Mouse (Mus musculus) ovary, adult 2 months (tissue): ENCODE results near the gene Msh5. TPM values are rescaled to one million over a fixed set of nuclear protein-coding genes. Genes with fewer than 3 reads are reported as not detected.

ENCODE experiments used
- polyA plus RNA-seq: library from polyadenylated mRNA; depleted of rRNA; stranded (reverse); fragments of >200 nt; gene quantifications from 2 replicates; pipeline ENCODE4 v1.2.3, GENCODE M21; 2012; rRNA removed

The Msh5 gene
- polyA plus RNA-seq, 1 experiment = 3.2 TPM

Other genes with a start within 250 kb of the Msh5 start
- 1.5 and 2.7 TPM in 2 replicates for gene Cyp21a1, start 242.2 kb downstream of the Msh5 start, polyA plus RNA-seq
- 56.5 and 60.0 TPM in 2 replicates for gene Stk19, start 209.8 kb downstream of the Msh5 start, polyA plus RNA-seq
- gene Dxo, start 209.7 kb downstream of the Msh5 start, polyA plus RNA-seq = 45.2 and 55.1 TPM in 2 replicates
- 114 and 120 TPM in 2 replicates for gene Skiv2l, start 196.5 kb downstream of the Msh5 start, polyA plus RNA-seq
- gene Nelfe, start 196.4 kb downstream of the Msh5 start, polyA plus RNA-seq = 24.5 and 28.4 TPM in 2 replicates
- 16.7 and 26.4 TPM in 2 replicates for gene Cfb, start 184.2 kb downstream of the Msh5 start, polyA plus RNA-seq
- gene Zbtb12, start 167.3 kb downstream of the Msh5 start, polyA plus RNA-seq = 31.4 and 37.2 TPM in 2 replicates
- 0.06 TPM in 1 of 2 replicates, not detected in the other for gene Gm20547, start 164.7 kb downstream of the Msh5 start, polyA plus RNA-seq
- gene C2, start 148.5 kb downstream of the Msh5 start, polyA plus RNA-seq = 44.6 and 48.4 TPM in 2 replicates
- 397 and 463 TPM in 2 replicates for gene Ehmt2, start 148.3 kb downstream of the Msh5 start, polyA plus RNA-seq
- gene Slc44a4, start 132.3 kb downstream of the Msh5 start, polyA plus RNA-seq = 10.4 and 10.5 TPM in 2 replicates
- gene Neu1, start 115.5 kb downstream of the Msh5 start, polyA plus RNA-seq = 41.7 and 43.1 TPM in 2 replicates
- gene Hspa1b, start 87.5 kb downstream of the Msh5 start, polyA plus RNA-seq = 132 and 153 TPM in 2 replicates
- 1.1 TPM in 1 of 2 replicates, not detected in the other for gene Gm20481, start 76.8 kb downstream of the Msh5 start, polyA plus RNA-seq
- gene Hspa1a, start 74.6 kb downstream of the Msh5 start, polyA plus RNA-seq = 71.2 and 74.4 TPM in 2 replicates
- 0.28 and 0.47 TPM in 2 replicates for gene Hspa1l, start 74.0 kb downstream of the Msh5 start, polyA plus RNA-seq
- gene Lsm2, start 64.9 kb downstream of the Msh5 start, polyA plus RNA-seq = 107 and 128 TPM in 2 replicates
- 349 and 387 TPM in 2 replicates for gene Vars, start 45.8 kb downstream of the Msh5 start, polyA plus RNA-seq
- gene Vwa7, start 30.2 kb downstream of the Msh5 start, polyA plus RNA-seq = 1.6 and 1.7 TPM in 2 replicates
- gene Sapcd1, start 18.7 kb downstream of the Msh5 start, polyA plus RNA-seq = 2.2 and 3.1 TPM in 2 replicates
- 134 and 150 TPM in 2 replicates for gene Clic1, start 3.2 kb upstream of the Msh5 start, polyA plus RNA-seq
- gene Ddah2, start 12.3 kb upstream of the Msh5 start, polyA plus RNA-seq = 113 and 116 TPM in 2 replicates
- not detected in 2 replicates for gene Ly6g6c, start 18.6 kb upstream of the Msh5 start, polyA plus RNA-seq
- gene Mpig6b, start 19.4 kb upstream of the Msh5 start, polyA plus RNA-seq = 0.25 and 0.36 TPM in 2 replicates
- 13.7 and 17.0 TPM in 2 replicates for gene Ly6g6e, start 30.2 kb upstream of the Msh5 start, polyA plus RNA-seq
- 7.4 and 8.5 TPM in 2 replicates for gene Ly6g6d, start 31.3 kb upstream of the Msh5 start, polyA plus RNA-seq
- not detected in 2 replicates for gene Ly6g6f, start 38.9 kb upstream of the Msh5 start, polyA plus RNA-seq
- 223 and 260 TPM in 2 replicates for gene Abhd16a, start 42.5 kb upstream of the Msh5 start, polyA plus RNA-seq
- gene Ly6g5c, start 61.5 kb upstream of the Msh5 start, polyA plus RNA-seq = not detected in 2 replicates
- 1.5 and 2.3 TPM in 2 replicates for gene Ly6g5b, start 68.7 kb upstream of the Msh5 start, polyA plus RNA-seq
- 17.4 and 20.2 TPM in 2 replicates for gene Gpank1, start 74.7 kb upstream of the Msh5 start, polyA plus RNA-seq
- 246 and 449 TPM in 2 replicates for gene Csnk2b, start 75.3 kb upstream of the Msh5 start, polyA plus RNA-seq
- 7.9 and 13.4 TPM in 2 replicates for gene D17H6S53E, start 79.6 kb upstream of the Msh5 start, polyA plus RNA-seq
- 0.16 and 0.37 TPM in 2 replicates for gene Apom, start 85.3 kb upstream of the Msh5 start, polyA plus RNA-seq
- gene Bag6, start 88.4 kb upstream of the Msh5 start, polyA plus RNA-seq = 379 and 401 TPM in 2 replicates
- gene Prrc2a, start 118.2 kb upstream of the Msh5 start, polyA plus RNA-seq = 592 and 637 TPM in 2 replicates
- 1.4 and 1.9 TPM in 2 replicates for gene Aif1, start 129.3 kb upstream of the Msh5 start, polyA plus RNA-seq
- gene Lst1, start 141.7 kb upstream of the Msh5 start, polyA plus RNA-seq = 15.6 and 19.9 TPM in 2 replicates
- 4.6 and 6.7 TPM in 2 replicates for gene Ltb, start 147.7 kb upstream of the Msh5 start, polyA plus RNA-seq
- 0.62 and 0.77 TPM in 2 replicates for gene Tnf, start 155.3 kb upstream of the Msh5 start, polyA plus RNA-seq
- gene Lta, start 158.6 kb upstream of the Msh5 start, polyA plus RNA-seq = 0.16 and 0.36 TPM in 2 replicates
- gene Gm16181, start 174.1 kb upstream of the Msh5 start, polyA plus RNA-seq = not detected in 2 replicates
- gene Atp6v1g2, start 186.9 kb upstream of the Msh5 start, polyA plus RNA-seq = 6.9 and 13.4 TPM in 2 replicates
- 42.9 and 64.2 TPM in 2 replicates for gene Nfkbil1, start 189.0 kb upstream of the Msh5 start, polyA plus RNA-seq
- 360 and 468 TPM in 2 replicates for gene Ddx39b, start 195.0 kb upstream of the Msh5 start, polyA plus RNA-seq
- 422 and 558 TPM in 2 replicates for gene H2-D1, start 216.0 kb upstream of the Msh5 start, polyA plus RNA-seq